ENCODE assay signal across 9 mouse cellular contexts in the genomic region with DNA sequence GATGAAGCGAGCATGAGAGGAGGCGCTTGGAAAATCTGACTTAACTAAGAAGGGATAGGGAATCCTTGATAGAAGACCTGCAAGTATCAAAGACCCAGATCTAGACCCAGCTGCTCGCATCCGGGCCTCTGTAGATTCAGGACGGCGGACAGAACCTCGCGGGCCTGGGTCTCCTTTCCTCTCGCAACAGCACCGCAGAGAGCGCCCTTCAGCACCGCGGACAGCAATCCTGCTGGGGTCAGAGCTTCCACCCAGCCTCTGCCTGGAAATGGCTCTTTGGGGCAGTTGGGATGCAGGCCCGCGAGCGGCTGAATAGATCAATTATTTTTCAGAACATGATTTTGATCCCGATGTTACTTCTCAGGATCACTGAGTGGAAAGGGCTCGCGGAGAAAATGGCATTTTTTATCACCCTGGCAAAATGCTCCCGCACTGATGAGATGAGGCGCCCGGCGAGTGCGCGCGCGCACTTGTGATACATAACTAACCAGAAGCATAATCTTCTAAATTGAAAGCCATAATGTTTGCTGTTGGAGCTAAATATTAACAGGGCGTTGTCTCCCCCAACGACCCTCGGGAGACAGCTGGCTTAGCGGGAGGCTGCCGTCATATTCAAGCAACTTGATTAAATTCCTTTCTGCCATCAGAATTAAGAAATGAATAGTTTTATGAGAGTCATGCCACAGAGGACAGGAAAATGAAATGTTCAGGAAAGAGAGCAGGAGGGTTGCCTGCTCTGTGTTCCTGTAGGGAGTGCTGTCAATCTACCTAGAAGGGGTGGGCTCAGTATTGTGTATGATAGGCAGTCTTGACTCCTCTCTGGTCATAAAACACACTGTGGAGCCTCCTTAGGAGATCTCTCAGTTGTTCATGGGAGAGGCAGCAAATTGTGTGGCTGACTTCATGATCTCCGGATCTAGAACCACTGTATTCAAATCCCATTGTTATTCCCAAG.
DNase-seq lines count a peak whose midpoint lies in the region; ATAC-seq and TF ChIP-seq lines count a peak whose summit lies in the region.
"Had no signal": no experiment of that assay in that cellular context is flagged by ENCODE, and none has a peak within 500 bp of the region (broad histone marks: within the 10 kb centered on the region; RNA-seq: fewer than 3 reads in every experiment).

No protein-coding gene starts in this region.

- TF ChIP-seq POLR2A in kidney, adult 2 months (IDR thresholded peaks at IDR 0.05; ENCODE audit: low read depth, low read length): no peak

- peak; percentile 72 to 83 for DNase-seq in heart, postnatal 14 days
- DNase-seq in heart, adult 11 months: no peak
- DNase-seq in adrenal gland, adult (ENCODE audit: inconsistent age in 2 of 2, low spot score in 1 of 2): peak; percentile 69 to 87
- DNase-seq in kidney, adult 2 months: peak; percentile 28
- DNase-seq in testis, postnatal 10 days (ENCODE audit: low spot score): peak; percentile 92
- no peak for DNase-seq in layer of hippocampus, adult 11-12 months (ENCODE audit: low spot score)

- H3K27me3 ChIP-seq in forebrain, embryonic 15.5 days: peaks cover 14% of the 10 kb centered on the region; the same call in 1 of the 2 replicates
- no peaks in the 10 kb centered on the region for H3K27me3 ChIP-seq in kidney, adult 2 months (replicated peaks; ENCODE audit: control insufficient read depth, insufficient read depth, low read length)
- H3K27me3 ChIP-seq: heart, embryonic 15.5 days had no signal

- no peaks in the 10 kb centered on the region for H3K9me3 ChIP-seq in forebrain, embryonic 15.5 days
- H3K9me3 ChIP-seq: heart, embryonic 15.5 days had no signal

- H3K36me3 ChIP-seq in forebrain, embryonic 15.5 days: no peaks in the 10 kb centered on the region
- H3K36me3 ChIP-seq in kidney, adult 2 months (ENCODE audit: control insufficient read depth, insufficient read depth, low read length): no peaks in the 10 kb centered on the region
- H3K36me3 ChIP-seq: heart, embryonic 15.5 days had no signal

- TF ChIP-seq CTCF in kidney, adult 2 months (conservative IDR thresholded peaks at IDR 0.05; ENCODE audit: insufficient read depth, insufficient read length, low read depth, low read length): no peak

- 21% methylated on average over 33 of the region's 33 CpGs for WGBS in forebrain, embryonic 15.5 days
- 25% methylated on average over 33 of the region's 33 CpGs for WGBS in kidney, adult 2 months

- no peak for ATAC-seq in forebrain, embryonic 15.5 days (replicated peaks)
- peak; percentile 70 for ATAC-seq in megakaryocyte progenitor cell, adult 5-6 weeks (replicated peaks; ENCODE audit: poor library complexity)

- no peak overlapping the region; the same call in 1 of the 2 replicates for H3K27ac ChIP-seq in forebrain, embryonic 15.5 days (replicated peaks)
- no peak overlapping the region for H3K27ac ChIP-seq in kidney, adult 2 months (ENCODE audit: insufficient read depth, low read depth, low read length)
- H3K27ac ChIP-seq: heart, embryonic 15.5 days had no signal

- no peak overlapping the region for H3K4me3 ChIP-seq in forebrain, embryonic 15.5 days
- H3K4me3 ChIP-seq in kidney, adult 2 months (ENCODE audit: insufficient read depth, low read depth, low read length): no peak overlapping the region
- H3K4me3 ChIP-seq: heart, embryonic 15.5 days had no signal

- peaks cover 11% of the 10 kb centered on the region for H3K4me1 ChIP-seq in forebrain, embryonic 15.5 days
- H3K4me1 ChIP-seq in kidney, adult 2 months (ENCODE audit: control insufficient read depth, insufficient read depth, low read length): no peaks in the 10 kb centered on the region
- H3K4me1 ChIP-seq: heart, embryonic 15.5 days had no signal

- intact Hi-C loops in heart, postnatal 14 days (cut with DNase I): no loop called here

- peak overlapping the region; percentile 34 for H3K4me2 ChIP-seq in forebrain, embryonic 15.5 days (replicated peaks)
- H3K4me2 ChIP-seq: heart, embryonic 15.5 days had no signal

- 0 out of 2 replicates have a peak overlapping the region, but pooled peaks have one; percentile 15 for H3K9ac ChIP-seq in forebrain, embryonic 15.5 days (replicated peaks)
- H3K9ac ChIP-seq: heart, embryonic 15.5 days had no signal

Comparison
In these comparisons a context has a peak if more than half of its experiments do, and no peak if none do; other contexts are left out.
1. DNase-seq: peak in heart, postnatal 14 days (2 of 2), adrenal gland, adult (2 of 2), kidney, adult 2 months (single experiment) and testis, postnatal 10 days (single experiment); none in heart, adult 11 months (single experiment) and layer of hippocampus, adult 11-12 months (single experiment).